Mouse (Mus musculus): Measurements from ENCODE around the gene Rab22a.
"Not testable (repeated sequence)": the region's sequence is repeated elsewhere in the genome, so short reads cannot be mapped to it uniquely, and the experiment has no call there.

The Rab22a gene

GRCm38 (mm10) chr2:173659057-173659925 is at the start of gene Rab22a:
Gene Rab22a, plus strand, starts transcription at chr2:173659760.
- peak; percentile 98 for DNase-seq (ENCODE audit: low spot score)

- DNase-seq (ENCODE audit: low spot score): no peak
Measured at GRCm38 (mm10) chr2:173615378-173616081, 44.0 kb upstream of the Rab22a start.

GRCm38 (mm10) chr2:173616156-173616555 is 43.4 kb upstream of the Rab22a start:
- DNase-seq (ENCODE audit: low spot score): no peak

GRCm38 (mm10) chr2:173619132-173619531 is 40.4 kb upstream of the Rab22a start:
- DNase-seq (ENCODE audit: low spot score): no peak

- DNase-seq (ENCODE audit: low spot score): no peak
Measured at GRCm38 (mm10) chr2:173620645-173621044, 38.9 kb upstream of the Rab22a start.

- no peak for DNase-seq (ENCODE audit: low spot score)
Measured at GRCm38 (mm10) chr2:173622173-173622601, 37.4 kb upstream of the Rab22a start.

DNA sequence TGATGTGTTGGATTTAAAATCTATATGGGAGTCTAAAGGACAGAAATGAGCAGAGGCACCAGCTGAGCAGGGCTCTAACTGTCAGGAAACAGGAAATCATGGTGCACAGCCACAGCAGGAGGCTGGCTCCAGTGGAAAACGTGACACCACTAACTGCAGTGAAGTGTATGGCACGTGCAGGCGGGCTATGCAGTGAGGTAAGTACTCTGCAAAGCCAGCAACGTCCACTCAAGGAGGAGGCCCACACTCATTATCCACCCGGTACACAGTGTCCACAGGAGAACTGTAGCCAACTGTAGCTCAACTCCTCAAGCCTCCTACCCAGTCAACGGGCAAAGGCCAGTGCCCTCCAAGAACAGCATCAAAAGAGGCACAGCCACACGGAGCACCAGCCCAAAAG is 34.9 kb upstream of the Rab22a start:
- DNase-seq (ENCODE audit: low spot score): no peak

DNA sequence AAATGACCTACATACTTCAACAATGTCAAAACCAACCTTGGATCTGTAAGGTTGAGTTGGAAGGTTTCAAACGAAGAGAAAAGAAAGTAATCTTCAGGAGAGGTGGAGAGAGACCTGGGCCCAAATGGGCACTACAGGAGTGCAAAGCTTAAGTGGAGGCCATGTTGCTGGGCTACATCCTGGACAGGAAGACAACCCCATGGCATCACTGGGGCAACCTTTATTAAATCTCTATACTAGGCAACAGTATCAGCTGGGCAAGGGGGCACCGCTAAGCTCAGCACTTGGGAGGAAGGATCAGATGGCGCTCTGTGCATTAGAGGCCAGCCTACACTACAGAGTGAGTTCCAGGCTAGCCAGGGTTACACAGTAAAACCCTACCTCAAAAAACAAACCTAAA is 33.8 kb upstream of the Rab22a start:
- no peak for DNase-seq (ENCODE audit: low spot score)

DNA sequence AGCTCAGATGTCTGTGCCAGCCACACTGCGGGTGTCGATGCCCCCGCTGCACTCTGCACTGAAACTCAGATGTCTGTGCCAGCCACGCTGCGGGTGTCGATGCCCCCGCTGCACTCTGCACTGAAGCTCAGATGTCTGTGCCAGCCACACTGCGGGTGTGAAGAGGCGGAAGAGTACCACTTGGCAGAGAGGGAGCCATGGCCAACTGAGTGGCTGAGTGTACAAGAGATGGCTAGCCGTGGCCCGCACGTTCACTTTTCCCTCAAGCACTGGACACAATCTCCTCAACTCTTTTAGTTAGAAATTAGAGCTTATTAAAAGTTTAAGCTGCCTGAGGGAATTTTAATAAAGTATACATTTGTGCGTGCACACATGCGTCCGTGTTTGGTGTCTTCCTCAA is 25.5 kb upstream of the Rab22a start:
- not testable (repeated sequence) for DNase-seq (ENCODE audit: low spot score)

GRCm38 (mm10) chr2:173641370-173641769 is 18.2 kb upstream of the Rab22a start:
- no peak for DNase-seq (ENCODE audit: low spot score)

- no peak for DNase-seq (ENCODE audit: low spot score)
Measured at GRCm38 (mm10) chr2:173642262-173642999, 17.1 kb upstream of the Rab22a start.

- DNase-seq (ENCODE audit: low spot score): no peak
Measured at GRCm38 (mm10) chr2:173647197-173647911, 12.2 kb upstream of the Rab22a start.

- no peak for DNase-seq (ENCODE audit: low spot score)
Measured at GRCm38 (mm10) chr2:173649762-173650161, 9.8 kb upstream of the Rab22a start.

GRCm38 (mm10) chr2:173653526-173653925 is 6.0 kb upstream of the Rab22a start:
- no peak for DNase-seq (ENCODE audit: low spot score)

DNA sequence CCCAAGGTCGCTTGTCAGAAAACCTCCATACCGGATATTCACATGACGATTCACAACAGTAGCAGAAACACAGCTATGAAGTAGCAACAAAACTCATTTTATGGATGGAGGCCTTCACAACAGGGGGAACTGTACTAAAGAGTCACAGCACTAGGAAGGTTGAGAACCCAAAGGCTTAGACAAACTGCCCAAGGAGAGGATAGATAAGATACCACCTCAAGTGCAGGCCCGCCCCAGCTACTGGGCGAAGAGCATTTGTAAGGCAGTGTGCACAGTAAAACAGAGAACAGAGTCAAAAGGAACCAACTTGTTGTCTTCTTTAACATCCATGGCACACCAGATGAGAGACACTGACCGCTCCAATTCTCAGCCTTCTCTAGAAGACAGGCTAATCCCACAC is 1.8 kb upstream of the Rab22a start:
- DNase-seq (ENCODE audit: low spot score): no peak

DNA sequence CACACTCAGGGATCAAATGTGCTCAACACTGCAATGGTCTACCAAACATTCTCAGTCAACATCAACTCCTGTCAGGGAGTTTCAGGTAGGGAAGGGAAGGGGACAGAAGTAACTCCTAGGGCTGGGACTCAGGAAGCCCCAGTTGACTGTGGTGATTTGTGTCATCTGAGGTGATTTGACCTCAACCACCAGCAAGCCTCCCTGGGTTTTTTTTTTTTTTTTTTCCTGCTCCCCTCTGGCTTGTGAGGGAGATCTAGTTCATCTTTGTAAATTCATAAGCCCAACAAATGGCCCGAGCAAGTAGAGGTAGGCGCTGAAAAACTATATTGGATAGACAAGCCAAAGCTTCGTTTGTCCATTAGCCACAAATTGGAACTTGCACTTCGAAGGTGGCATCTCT is 1.0 kb upstream of the Rab22a start:
- DNase-seq (ENCODE audit: low spot score): no peak

GRCm38 (mm10) chr2:173659926-173660684 is 545 bp downstream of the Rab22a start:
- no peak for DNase-seq (ENCODE audit: low spot score)

DNA sequence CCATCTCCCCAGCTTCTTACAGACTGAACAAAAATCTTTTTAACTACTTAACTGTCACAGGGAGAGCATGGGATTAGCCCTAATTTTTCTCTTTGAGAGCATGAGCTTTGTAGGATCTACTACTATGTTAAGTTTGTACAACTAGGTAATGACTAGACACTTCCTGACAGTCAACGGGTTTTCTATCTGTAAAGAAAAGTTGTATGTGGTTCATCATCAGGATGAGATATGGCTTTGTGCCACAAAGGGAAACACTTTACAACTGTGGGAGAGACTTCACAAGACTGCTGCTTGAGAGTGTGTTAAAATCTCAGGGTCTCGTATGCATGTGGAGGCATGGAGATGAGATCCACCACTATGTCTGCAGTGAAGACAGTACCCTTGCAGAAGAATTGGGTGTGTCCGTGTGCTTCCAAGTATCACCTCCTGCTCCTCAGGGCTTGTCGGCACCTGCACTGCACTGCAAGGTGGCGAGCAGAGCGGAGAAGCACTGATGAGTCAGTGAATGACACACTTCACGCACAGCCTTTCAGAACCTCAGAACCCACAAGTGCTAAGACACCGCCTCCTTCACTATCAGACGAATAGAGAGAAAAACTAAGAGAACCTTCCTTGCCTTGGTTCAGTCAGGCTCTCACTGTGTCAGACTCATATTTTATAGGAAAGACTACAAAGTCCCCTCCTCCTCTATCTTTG is 2.8 kb downstream of the Rab22a start:
- no peak for DNase-seq (ENCODE audit: low spot score)

DNA sequence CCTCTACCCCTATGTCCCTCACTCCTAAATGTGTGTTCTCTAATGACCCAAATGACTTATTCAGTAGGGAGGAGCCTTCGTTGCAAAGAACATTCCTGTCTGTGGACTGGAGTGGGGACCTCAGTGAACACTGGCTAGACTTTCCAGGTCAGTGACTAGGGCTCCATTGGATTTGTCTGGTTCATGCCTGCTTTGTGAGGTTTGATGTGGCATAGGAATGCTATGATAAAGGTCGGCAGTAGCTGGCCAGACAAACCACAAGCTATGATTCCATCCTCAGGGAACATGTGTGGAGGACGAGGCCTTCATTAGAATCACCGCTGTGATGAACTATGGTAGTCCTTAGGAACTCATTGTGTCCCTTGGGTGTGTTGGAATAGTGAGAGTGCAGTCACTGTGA is 5.2 kb downstream of the Rab22a start:
- DNase-seq (ENCODE audit: low spot score): no peak

- DNase-seq (ENCODE audit: low spot score): no peak
Measured at GRCm38 (mm10) chr2:173665271-173665670, 5.7 kb downstream of the Rab22a start.

DNA sequence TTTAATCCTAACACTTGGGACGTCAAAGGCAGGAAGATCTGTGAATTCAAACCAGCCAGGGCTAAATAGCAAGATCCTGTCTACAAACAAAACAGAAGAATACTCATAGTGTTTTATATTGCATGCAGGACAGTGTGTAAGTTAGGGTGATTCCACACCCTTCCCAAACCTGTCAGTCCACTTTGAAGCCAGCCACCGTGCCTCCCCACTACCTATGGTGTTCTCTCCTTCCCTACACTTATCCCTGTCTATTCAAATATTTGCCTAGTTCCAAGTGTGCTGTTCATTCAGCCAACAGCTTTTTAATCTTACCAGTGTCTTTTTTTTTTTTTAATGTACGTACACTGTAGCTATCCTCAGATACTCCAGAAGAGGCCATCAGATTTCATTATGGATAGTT is 7.3 kb downstream of the Rab22a start:
- DNase-seq (ENCODE audit: low spot score): no peak

Measured in ovary, postnatal 36 days (tissue).